Mouse (Mus musculus): Measurements from ENCODE around the gene Gpr137.

DNA sequence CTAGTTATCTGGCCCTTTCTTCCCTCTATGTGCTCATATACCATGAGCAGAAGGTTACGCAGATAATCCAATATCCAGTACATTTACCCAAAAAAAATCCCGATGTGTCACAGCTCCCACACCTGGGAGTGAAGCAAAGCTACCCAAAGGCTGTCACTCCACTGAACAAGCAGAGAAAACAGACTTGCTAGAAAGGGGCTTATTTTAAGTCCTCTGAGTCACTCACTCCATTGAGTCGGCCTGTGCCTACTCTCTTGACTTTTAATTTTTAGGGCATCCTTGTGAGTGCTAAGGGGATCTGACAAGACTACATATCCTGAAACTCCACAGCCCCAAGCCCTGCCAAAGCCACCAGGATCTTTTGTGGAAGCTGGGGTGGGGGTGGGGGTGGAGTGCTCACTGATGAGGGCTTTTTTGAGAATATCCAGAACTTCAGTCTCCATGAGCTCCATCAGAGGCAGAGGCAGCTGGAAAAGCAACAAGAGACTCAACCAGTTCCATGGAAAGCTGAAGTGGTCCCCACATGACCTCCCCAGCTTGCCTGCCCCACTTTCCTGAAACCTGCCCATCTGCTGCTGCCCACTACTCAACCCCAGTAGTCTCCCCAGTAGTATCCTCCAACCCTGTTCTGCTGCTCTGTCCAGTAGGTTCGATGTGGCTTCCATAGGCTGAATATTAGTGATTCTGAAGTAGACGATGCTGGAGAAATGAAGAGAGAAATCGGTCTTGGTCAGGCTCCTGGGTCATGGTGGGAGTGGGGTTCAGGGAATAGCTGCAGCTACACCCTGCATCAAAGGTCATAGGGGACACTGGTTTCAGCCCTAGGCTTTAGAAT is 19.2 kb downstream of the Gpr137 start:
- TF ChIP-seq CTCF (IDR thresholded peaks at IDR 0.05; ENCODE audit: low read depth), result no peak
- TF ChIP-seq EP300 (optimal IDR thresholded peaks at IDR 0.05), result no peak

All from stomach, postnatal 0 days (tissue).